Mouse (Mus musculus): ENCODE measurements at regions not wholly inside any gene's neighbourhood (a gene's known extent, or its start where the extent isn't known, plus 50 kb on each side); places are given as distances from the start of the nearest gene placed in this dataset.

DNA sequence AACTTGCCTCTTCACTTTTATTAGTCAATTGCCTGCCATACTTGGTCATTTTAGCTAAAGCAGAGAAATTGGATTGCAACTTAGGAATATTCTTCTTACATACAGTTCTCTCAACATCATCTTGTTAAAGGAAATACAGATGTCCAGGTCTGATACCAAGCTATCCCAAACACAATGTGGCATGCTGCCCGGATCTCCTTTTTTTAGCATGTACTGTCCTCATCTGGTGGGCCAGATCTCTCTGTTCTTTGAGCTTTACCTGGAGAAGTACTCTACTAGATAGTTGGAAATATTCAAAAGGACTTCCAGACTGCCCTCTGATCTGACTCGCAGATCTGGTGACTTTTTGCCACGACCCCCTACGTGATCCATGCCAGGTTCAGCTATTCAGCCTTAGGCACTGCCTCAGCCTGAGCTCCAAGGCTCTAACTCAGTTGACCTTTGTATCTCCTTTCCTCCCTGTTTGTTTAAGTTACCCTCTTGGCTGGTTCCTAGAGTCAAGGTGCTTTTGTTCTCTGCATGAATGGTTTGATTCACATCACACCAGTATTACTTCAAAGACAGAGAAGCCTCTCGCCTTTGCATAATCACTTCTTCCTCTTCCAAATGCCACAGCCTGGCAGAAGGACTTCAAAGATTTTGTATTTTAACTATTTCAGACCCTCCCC lies 232.9 kb upstream of the Krr1 start:
- Histone ChIP-seq H3K9ac (replicated peaks) (no peak overlapping the region), H3K4me2 (no peak overlapping the region), H3K27me3 (replicated peaks) (no peaks in the 10 kb centered on the region), H3K4me3 (replicated peaks) (no peak overlapping the region), H3K4me1 (peaks cover 9% of the 10 kb centered on the region), H3K27ac (replicated peaks) (no peak overlapping the region), H3K9me3 (replicated peaks) (no peaks in the 10 kb centered on the region), H3K36me3 (no peaks in the 10 kb centered on the region)
- ATAC-seq (ENCODE audit: low FRiP score): no peak
- WGBS: 32% methylated on average over 5 of the region's 5 CpGs

DNA sequence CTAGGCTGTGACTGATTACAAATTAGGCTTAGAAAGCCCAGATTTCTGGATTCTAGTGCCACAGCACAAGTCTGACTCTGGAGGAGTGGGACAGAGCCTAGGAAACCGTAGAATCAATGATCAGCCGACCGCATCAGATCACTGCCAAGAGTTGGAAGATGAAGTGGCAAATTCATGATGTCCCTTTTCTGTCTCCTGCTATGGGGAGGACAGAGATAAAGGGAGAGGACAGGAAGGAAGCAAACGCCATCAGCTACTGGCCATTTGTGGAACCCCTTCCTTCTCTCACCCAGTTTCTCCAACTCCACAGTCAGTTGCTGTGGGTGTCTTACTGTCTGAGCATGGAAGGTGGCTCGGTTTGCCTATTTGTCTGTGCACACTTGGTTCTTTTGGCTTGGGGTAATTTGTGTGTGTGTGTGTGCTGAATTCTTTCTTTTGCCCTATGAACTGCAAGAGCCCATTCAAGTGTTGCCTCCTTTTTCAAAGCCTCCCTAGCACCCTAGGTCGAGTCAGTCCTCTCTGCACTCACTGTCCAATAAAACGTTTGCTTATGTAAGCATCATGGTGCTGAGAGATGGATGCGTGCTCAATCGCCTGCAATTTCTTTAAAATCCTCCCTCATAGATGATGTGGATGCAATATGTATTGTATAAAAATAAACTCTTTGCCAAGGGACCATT lies 231.7 kb upstream of the Krr1 start:
- no peak for ATAC-seq (ENCODE audit: low FRiP score)
- H3K27me3 ChIP-seq (replicated peaks): no peaks in the 10 kb centered on the region
- H3K27ac ChIP-seq (replicated peaks): no peak overlapping the region
- no peak overlapping the region for H3K9ac ChIP-seq (replicated peaks)
- no peak overlapping the region for H3K4me2 ChIP-seq
- no peaks in the 10 kb centered on the region for H3K36me3 ChIP-seq
- WGBS: 50% methylated on average over 9 of the region's 9 CpGs
- H3K9me3 ChIP-seq (replicated peaks): no peaks in the 10 kb centered on the region
- H3K4me1 ChIP-seq: peaks cover 9% of the 10 kb centered on the region
- H3K4me3 ChIP-seq (replicated peaks): no peak overlapping the region

DNA sequence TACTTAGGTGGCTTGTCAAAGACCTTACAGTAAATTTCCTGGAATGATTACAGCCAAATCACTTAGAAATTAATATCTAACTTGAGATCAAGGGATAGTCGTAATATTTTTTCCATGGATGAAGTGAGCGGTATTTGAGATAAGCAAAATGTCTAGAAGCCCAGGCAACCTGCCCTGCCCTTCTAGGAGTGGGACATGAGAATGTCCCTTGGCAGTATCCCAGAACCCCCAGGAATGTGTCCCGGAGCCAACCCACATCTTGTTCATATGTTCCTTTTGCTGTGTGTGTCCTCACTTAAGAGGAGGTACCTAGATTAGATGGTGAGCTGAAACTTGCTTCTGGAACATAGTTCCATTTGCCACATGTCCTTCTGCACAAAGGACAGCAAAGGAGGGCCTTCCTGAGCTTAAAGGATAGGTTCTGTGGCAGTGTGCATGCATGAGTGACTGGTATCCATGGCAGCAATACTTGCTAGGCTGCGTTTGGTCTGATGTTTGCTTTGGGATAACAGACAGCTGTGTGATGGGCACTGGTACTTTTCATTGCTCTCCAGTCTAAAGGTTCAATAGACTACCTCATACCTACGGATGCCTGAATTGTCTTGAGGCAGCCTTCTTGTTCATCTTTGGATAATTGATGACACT lies 231.0 kb upstream of the Krr1 start:
- Histone ChIP-seq H3K27me3 (replicated peaks) (no peaks in the 10 kb centered on the region), H3K4me3 (replicated peaks) (no peak overlapping the region), H3K9ac (replicated peaks) (no peak overlapping the region), H3K4me1 (peaks cover 9% of the 10 kb centered on the region), H3K9me3 (replicated peaks) (no peaks in the 10 kb centered on the region), H3K4me2 (no peak overlapping the region), H3K27ac (replicated peaks) (no peak overlapping the region), H3K36me3 (no peaks in the 10 kb centered on the region)
- ATAC-seq (ENCODE audit: low FRiP score): 0 out of 2 replicates have a peak, but pooled peaks have one; percentile 35
- WGBS: 60% methylated on average over 5 of the region's 5 CpGs

DNA sequence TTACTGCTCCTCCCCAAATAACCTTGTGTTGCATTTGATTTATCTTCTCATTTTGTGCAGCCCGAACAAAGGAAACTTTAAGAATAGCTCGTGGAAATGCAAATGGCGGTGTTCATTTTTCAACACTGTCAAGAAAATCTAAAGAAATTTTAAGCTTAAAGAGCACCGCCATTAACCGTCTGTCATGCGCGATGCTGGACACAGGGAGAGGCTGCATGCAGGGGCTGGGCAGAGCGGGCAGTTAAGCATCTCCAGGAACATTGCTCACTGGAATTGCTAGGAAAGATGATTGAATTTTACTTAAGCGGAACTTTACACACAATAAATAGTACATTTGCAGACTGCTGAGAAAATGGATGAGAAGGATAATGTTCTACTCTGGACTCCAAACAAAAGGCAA lies 229.2 kb upstream of the Krr1 start:
- peak overlapping the region; percentile 24; the same call in 1 of the 2 replicates for H3K4me2 ChIP-seq
- H3K36me3 ChIP-seq: no peaks in the 10 kb centered on the region
- no peak overlapping the region for H3K4me3 ChIP-seq (replicated peaks)
- ATAC-seq (ENCODE audit: low FRiP score): 0 out of 2 replicates have a peak, but pooled peaks have one; percentile 48
- peaks cover 9% of the 10 kb centered on the region for H3K4me1 ChIP-seq
- H3K27ac ChIP-seq (replicated peaks): 0 out of 2 replicates have a peak overlapping the region, but pooled peaks have one; percentile 3
- no peak overlapping the region for H3K9ac ChIP-seq (replicated peaks)
- WGBS: 20% methylated on average over 9 of the region's 9 CpGs
- no peaks in the 10 kb centered on the region for H3K27me3 ChIP-seq (replicated peaks)
- no peaks in the 10 kb centered on the region for H3K9me3 ChIP-seq (replicated peaks)

DNA sequence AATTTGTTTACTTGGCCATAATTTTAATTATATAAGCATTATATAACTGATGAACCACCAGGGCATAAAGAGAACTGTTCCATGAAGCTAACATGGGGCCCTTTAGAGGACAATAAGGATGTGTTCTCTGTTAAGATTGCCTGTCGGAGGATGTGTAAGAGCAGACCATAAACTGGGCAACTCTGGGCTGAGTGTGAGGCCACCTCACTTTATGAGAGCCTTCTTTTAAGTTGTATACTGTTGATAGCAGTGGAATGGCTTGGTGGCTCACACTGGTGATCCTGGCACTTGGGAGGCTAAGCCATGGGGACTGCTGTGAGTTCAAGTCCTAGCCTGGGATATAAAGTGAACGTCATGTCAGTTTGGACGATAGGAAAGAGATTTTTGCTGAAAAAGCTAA lies 227.3 kb upstream of the Krr1 start:
- Histone ChIP-seq H3K4me3 (replicated peaks) (no peak overlapping the region), H3K4me2 (no peak overlapping the region), H3K36me3 (no peaks in the 10 kb centered on the region), H3K9me3 (replicated peaks) (no peaks in the 10 kb centered on the region), H3K9ac (replicated peaks) (no peak overlapping the region), H3K27me3 (replicated peaks) (no peaks in the 10 kb centered on the region), H3K4me1 (peaks cover 11% of the 10 kb centered on the region), H3K27ac (replicated peaks) (no peak overlapping the region)
- no peak for ATAC-seq (ENCODE audit: low FRiP score)
- 88% methylated on average over 3 of the region's 3 CpGs for WGBS

DNA sequence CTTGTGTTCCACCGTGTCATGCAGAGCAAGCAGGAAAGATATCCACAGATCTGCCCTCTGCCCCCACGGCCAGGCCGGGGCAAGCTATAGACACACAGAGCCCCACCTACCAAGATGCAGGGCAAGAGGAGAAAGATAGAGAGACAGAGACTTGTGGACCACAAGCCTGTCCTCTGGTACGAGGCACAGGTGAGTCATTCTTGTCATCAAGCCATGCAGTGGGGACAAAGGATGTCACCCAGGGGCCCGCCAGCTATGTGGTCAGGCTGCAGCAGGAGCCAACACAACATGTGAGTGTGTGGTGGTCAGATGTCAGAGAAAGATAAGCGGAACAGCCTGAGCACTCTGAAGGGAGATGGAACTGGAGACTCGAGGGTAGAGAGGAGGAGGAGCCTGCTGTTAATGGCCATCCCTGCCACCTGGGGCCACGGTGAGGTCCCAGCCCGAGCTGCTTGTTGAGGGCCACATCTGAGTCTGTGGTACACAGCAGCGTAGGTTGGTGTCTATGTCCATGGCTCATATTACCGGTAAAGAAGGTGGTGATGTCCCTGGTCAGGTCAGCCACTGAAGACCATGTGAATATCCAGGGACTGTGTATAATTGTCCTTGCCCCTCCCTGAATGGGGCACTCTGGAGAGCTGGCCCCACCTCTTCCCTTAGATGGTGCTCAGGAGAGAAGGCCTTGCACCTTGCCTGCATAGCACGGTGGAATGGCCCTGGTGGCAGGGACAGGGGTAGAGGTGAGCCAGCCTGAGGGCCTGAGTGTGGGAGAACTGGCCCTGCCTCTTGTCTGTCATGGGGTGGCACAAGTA lies 226.2 kb upstream of the Krr1 start:
- Histone ChIP-seq H3K4me1 (peaks cover 11% of the 10 kb centered on the region), H3K9me3 (replicated peaks) (no peaks in the 10 kb centered on the region), H3K27me3 (replicated peaks) (no peaks in the 10 kb centered on the region), H3K27ac (replicated peaks) (no peak overlapping the region), H3K36me3 (no peaks in the 10 kb centered on the region), H3K4me3 (replicated peaks) (no peak overlapping the region), H3K9ac (replicated peaks) (no peak overlapping the region), H3K4me2 (no peak overlapping the region)
- 77% methylated on average over 12 of the region's 12 CpGs for WGBS
- no peak for ATAC-seq (ENCODE audit: low FRiP score)

DNA sequence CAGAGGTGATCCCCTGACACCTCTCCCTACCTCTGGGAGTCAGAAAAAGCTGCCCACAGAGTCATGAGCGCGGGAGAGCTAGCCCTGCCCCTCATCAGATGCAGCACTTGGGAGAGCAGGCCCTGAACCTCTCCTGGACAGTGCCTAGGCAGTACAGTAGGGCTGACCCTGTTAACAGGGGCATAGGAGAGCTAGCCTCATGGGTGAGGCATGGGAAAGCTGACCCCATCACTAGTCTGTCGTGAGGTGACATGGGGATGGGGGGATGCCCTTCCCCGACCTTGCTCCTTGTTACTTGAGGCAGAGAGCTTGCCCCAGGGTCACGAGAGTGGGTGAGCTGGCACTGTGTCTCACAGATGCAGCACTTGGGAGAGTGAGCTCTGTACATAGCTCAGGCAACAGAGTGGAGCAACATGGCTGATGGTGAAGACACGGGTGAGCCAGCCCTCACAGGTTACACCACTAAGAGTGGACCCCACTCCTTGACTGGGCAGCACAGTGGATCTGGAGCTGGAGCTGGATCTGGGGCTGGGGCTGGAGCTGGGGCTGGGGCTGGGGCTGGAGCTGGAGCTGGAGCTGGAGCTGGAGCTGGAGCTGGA lies 225.5 kb upstream of the Krr1 start:
- Histone ChIP-seq H3K27me3 (replicated peaks) (no peaks in the 10 kb centered on the region), H3K4me1 (peaks cover 7% of the 10 kb centered on the region; the same call in 1 of the 2 replicates), H3K9me3 (replicated peaks) (no peaks in the 10 kb centered on the region), H3K9ac (replicated peaks) (no peak overlapping the region), H3K36me3 (no peaks in the 10 kb centered on the region), H3K4me3 (replicated peaks) (no peak overlapping the region), H3K27ac (replicated peaks) (no peak overlapping the region), H3K4me2 (no peak overlapping the region)
- no peak for ATAC-seq (ENCODE audit: low FRiP score)
- 88% methylated on average over 6 of the region's 6 CpGs for WGBS

DNA sequence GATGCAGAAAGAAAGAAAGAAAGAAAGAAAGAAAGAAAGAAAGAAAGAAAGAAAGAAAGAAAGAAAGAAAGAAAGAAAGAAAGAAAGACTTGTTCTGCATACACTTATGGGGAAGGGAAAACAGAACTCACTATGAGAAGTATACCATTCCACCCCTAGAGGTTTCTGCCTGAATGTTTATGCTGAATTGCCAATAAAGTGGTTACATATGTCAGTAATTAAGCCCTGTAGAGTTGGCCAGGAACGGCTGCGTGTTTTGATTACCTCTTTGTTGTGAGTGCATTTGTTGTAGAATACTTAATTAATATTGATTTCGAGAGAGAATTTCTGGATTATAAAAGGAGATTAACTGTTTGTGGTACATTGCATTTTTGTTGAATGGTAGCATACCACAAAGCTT lies 224.0 kb upstream of the Krr1 start:
- Histone ChIP-seq H3K9me3 (replicated peaks) (no peaks in the 10 kb centered on the region), H3K4me2 (no peak overlapping the region), H3K4me3 (replicated peaks) (no peak overlapping the region), H3K9ac (replicated peaks) (no peak overlapping the region), H3K27ac (replicated peaks) (no peak overlapping the region), H3K36me3 (no peaks in the 10 kb centered on the region), H3K4me1 (peaks cover 6% of the 10 kb centered on the region; the same call in 1 of the 2 replicates), H3K27me3 (replicated peaks) (no peaks in the 10 kb centered on the region)
- no peak for ATAC-seq (ENCODE audit: low FRiP score)
- WGBS: 27% methylated on average over 3 of the region's 3 CpGs

DNA sequence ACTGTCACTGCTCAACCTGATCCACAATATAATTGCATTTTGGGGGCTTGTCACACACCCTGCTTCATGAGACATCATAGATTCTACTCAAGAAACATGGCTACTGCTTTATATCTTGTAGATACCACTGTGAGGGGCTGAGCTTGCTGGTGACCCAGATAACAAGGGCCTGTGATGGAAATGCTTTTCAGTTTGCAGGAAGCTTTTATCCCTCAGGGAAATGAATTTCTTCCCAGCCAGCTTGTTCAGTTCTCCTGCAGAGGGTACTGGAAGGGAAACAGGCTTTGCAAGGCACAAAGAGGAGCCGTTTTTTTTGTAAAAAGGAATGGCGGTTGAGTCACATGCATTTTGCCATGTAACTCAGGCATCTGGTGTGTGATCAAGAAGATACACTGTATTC lies 218.8 kb upstream of the Krr1 start:
- no peak for ATAC-seq (ENCODE audit: low FRiP score)
- H3K9me3 ChIP-seq (replicated peaks): no peaks in the 10 kb centered on the region
- 91% methylated on average over 2 of the region's 2 CpGs for WGBS
- 0 out of 2 replicates have a peak overlapping the region, but pooled peaks have one; percentile 33 for H3K27ac ChIP-seq (replicated peaks)
- no peaks in the 10 kb centered on the region for H3K36me3 ChIP-seq
- no peak overlapping the region for H3K4me3 ChIP-seq (replicated peaks)
- no peak overlapping the region for H3K4me2 ChIP-seq
- no peaks in the 10 kb centered on the region for H3K27me3 ChIP-seq (replicated peaks)
- no peak overlapping the region for H3K9ac ChIP-seq (replicated peaks)
- peaks cover 3% of the 10 kb centered on the region; the same call in 1 of the 2 replicates for H3K4me1 ChIP-seq

DNA sequence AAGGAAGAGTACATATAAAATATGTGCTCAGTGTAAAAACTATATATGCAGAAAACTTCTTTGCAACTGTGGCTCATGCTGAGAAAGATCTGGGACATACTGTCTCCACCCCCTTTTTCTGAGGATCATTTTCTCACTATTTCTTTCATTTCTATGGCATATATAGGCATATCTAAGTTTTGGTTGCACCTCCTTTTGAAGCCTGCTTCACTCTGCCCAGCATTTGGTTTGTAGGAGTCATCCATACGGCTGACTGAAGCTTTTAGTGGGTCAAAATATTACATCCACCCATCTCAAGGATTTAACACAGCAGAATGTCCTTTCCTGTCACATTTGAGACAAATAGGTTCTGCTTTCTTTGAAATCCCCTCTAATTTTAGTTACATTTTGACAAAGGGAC lies 216.5 kb upstream of the Krr1 start:
- H3K27me3 ChIP-seq (replicated peaks): no peaks in the 10 kb centered on the region
- 75% methylated on average over 1 of the region's 1 CpGs for WGBS
- ATAC-seq (ENCODE audit: low FRiP score): no peak
- no peaks in the 10 kb centered on the region for H3K9me3 ChIP-seq (replicated peaks)
- no peak overlapping the region for H3K4me2 ChIP-seq
- H3K4me3 ChIP-seq (replicated peaks): no peak overlapping the region
- no peaks in the 10 kb centered on the region for H3K36me3 ChIP-seq
- no peak overlapping the region for H3K9ac ChIP-seq (replicated peaks)
- H3K27ac ChIP-seq (replicated peaks): no peak overlapping the region
- H3K4me1 ChIP-seq: no peaks in the 10 kb centered on the region

DNA sequence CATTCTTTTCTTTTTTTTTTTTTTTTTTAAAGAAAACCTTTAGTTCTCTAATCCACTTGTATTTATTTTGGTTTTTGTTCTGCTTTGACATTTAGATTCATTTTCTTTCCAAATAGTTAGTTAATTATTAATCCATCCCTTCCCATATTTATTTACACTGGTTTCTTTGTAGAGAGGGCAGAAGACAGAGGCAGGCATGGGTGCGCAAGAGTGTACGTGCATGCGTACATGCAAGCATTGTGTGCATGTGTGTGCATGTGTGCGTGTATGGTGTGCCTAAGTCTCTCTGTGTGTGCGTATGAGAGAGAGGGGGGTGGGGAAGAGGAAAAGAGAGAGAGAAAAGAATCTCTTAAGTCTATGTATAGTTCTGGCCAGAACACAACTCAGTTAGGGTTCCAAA lies 215.9 kb upstream of the Krr1 start:
- ATAC-seq (ENCODE audit: low FRiP score): no peak
- no peaks in the 10 kb centered on the region for H3K9me3 ChIP-seq (replicated peaks)
- no peak overlapping the region for H3K27ac ChIP-seq (replicated peaks)
- no peaks in the 10 kb centered on the region for H3K36me3 ChIP-seq
- H3K9ac ChIP-seq (replicated peaks): no peak overlapping the region
- 91% methylated on average over 5 of the region's 5 CpGs for WGBS
- H3K27me3 ChIP-seq (replicated peaks): no peaks in the 10 kb centered on the region
- no peak overlapping the region for H3K4me3 ChIP-seq (replicated peaks)
- no peak overlapping the region for H3K4me2 ChIP-seq
- no peaks in the 10 kb centered on the region for H3K4me1 ChIP-seq

Data from neural tube, embryonic 15.5 days (tissue).